Mouse (Mus musculus) heart, embryonic 11.5 days (tissue): ENCODE measurements around the gene Heatr5b. TPM values are rescaled to one million over a fixed set of nuclear protein-coding genes. Genes with fewer than 3 reads are reported as not detected.

Source experiments
- ATAC-seq: fragments of 200-750 bp; cut with Nextera tagmentation; replicated peaks from 2 replicates; pipeline ENCODE4 v1.8.0; 2017; ENCODE audit warnings: moderate library complexity; ENCODE audit not compliant: insufficient number of reproducible peaks, low FRiP score, low TSS enrichment
- H3K27ac ChIP-seq: fragments of 300-500 bp; sonication (generic); 2 replicates; pipeline ENCODE4 v1.5.1; 2014; ENCODE audit warnings: mild to moderate bottlenecking, low read depth, low read length
- H3K27me3 ChIP-seq: fragments of 300-500 bp; sonication (generic); 2 replicates; pipeline ENCODE4 v1.6.1; 2014; ENCODE audit warnings: mild to moderate bottlenecking, low read length, mixed read lengths; ENCODE audit not compliant: control insufficient read depth, insufficient read depth
- H3K36me3 ChIP-seq: fragments of 300-500 bp; sonication (generic); 2 replicates; pipeline ENCODE4 v1.6.1; 2014; ENCODE audit warnings: mild to moderate bottlenecking, low read length, moderate library complexity, mixed read lengths; ENCODE audit not compliant: control insufficient read depth, insufficient read depth
- H3K4me1 ChIP-seq: fragments of 300-500 bp; sonication (generic); 2 replicates; pipeline ENCODE4 v1.6.1; 2014; ENCODE audit warnings: low read length; ENCODE audit not compliant: control insufficient read depth, insufficient read depth
- H3K4me2 ChIP-seq: fragments of 300-500 bp; sonication (generic); 2 replicates; pipeline ENCODE4 v1.6.1; 2014; ENCODE audit warnings: mild to moderate bottlenecking, moderate library complexity
- H3K4me3 ChIP-seq: fragments of 300-500 bp; sonication (generic); 2 replicates; pipeline ENCODE4 v1.5.1; 2014; ENCODE audit warnings: low read depth, low read length
- H3K9ac ChIP-seq: fragments of 300-500 bp; sonication (generic); 2 replicates; pipeline ENCODE4 v1.6.1; 2014; ENCODE audit warnings: mild to moderate bottlenecking, low read depth, low read length, moderate library complexity
- H3K9me3 ChIP-seq: fragments of 300-500 bp; sonication (generic); replicated peaks from 2 replicates; pipeline ENCODE4 v1.6.1; 2016; ENCODE audit warnings: low read length; ENCODE audit not compliant: control insufficient read depth
- WGBS: fragments of 180-500 bp; shearing (Covaris S2); extraction: QIAGEN DNeasy Blood & Tissue Kit; methylation state at CpG from one replicate; pipeline ENCODE4 v1.1.7; 2014; ENCODE audit not compliant: insufficient replicate concordance; 5-methylcytosine and 5-hydroxymethylcytosine counted together
- polyA plus RNA-seq: library from polyadenylated mRNA; unstranded; fragments of >200 nt; fragmentation: Nextera tagmentation; extraction: Ambion mirVana; gene quantifications from 2 replicates; pipeline ENCODE4 v1.2.1, GENCODE M21; 2014

Heatr5b gene
- polyA plus RNA-seq, 1 experiment from 2014 or later = 16.9 TPM

- WGBS = 80% methylated on average over 7 of the region's 7 CpGs
Measured at GRCm38 (mm10) chr17:78702988-78703387, 132.2 kb downstream of the Heatr5b start.

More at GRCm38 (mm10) chr17:78702988-78703387, 132.2 kb downstream of the Heatr5b start:
- Histone ChIP-seq H3K36me3 (peaks cover 13% of the 10 kb centered on the region), H3K4me2 (no peak overlapping the region), H3K27me3 (no peaks in the 10 kb centered on the region), H3K4me3 (no peak overlapping the region), H3K4me1 (no peaks in the 10 kb centered on the region), H3K27ac (no peak overlapping the region), H3K9ac (no peak overlapping the region), H3K9me3 (peaks cover 3% of the 10 kb centered on the region; the same call in 1 of the 2 replicates)
- ATAC-seq = no peak

Other genes with a start within 250 kb of the Heatr5b start
- 12.5 and 14.2 TPM in 2 replicates for gene Strn, start 98.2 kb downstream of the Heatr5b start, polyA plus RNA-seq
- gene Gpatch11, start 203 bp upstream of the Heatr5b start, polyA plus RNA-seq = 31.8 and 32.5 TPM in 2 replicates
- gene Eif2ak2, start 47.2 kb upstream of the Heatr5b start, polyA plus RNA-seq = 6.4 and 9.5 TPM in 2 replicates
- 0.27 and 0.33 TPM in 2 replicates for gene Sult6b1, start 71.6 kb upstream of the Heatr5b start, polyA plus RNA-seq
- gene Cebpzos, start 81.1 kb upstream of the Heatr5b start, polyA plus RNA-seq = 77.6 and 81.6 TPM in 2 replicates
- gene Cebpz, start 101.7 kb upstream of the Heatr5b start, polyA plus RNA-seq = 36.0 and 41.3 TPM in 2 replicates
- 62.1 and 66.6 TPM in 2 replicates for gene Ndufaf7, start 101.8 kb upstream of the Heatr5b start, polyA plus RNA-seq
- 28.3 and 32.8 TPM in 2 replicates for gene Prkd3, start 185.5 kb upstream of the Heatr5b start, polyA plus RNA-seq
- gene Qpct, start 216.5 kb upstream of the Heatr5b start, polyA plus RNA-seq = 37.4 and 42.5 TPM in 2 replicates